Mouse (Mus musculus): ENCODE data around the gene Tbata.

GRCm38 (mm10) chr10:61194611-61195010 is 22.9 kb downstream of the Tbata start:
- TF ChIP-seq CTCF (conservative IDR thresholded peaks at IDR 0.05; ENCODE audit: insufficient read depth, insufficient read length, low read depth, low read length) (no peak), POLR2A (IDR thresholded peaks at IDR 0.05; ENCODE audit: low read depth, low read length) (no peak)
